Mouse (Mus musculus): ENCODE results near the gene Kank1.

The Kank1 gene

GRCm38 (mm10) chr19:25251610-25252140 lies 14.9 kb downstream of the Kank1 start:
- no peak for DNase-seq (ENCODE audit: extremely low spot score, low read depth, low spot score)

GRCm38 (mm10) chr19:25253198-25253597 lies 16.4 kb downstream of the Kank1 start:
- DNase-seq (ENCODE audit: extremely low spot score, low read depth, low spot score) = no peak

- DNase-seq (ENCODE audit: extremely low spot score, low read depth, low spot score) = no peak
Measured at GRCm38 (mm10) chr19:25253628-25254027, 16.9 kb downstream of the Kank1 start.

GRCm38 (mm10) chr19:25258321-25258720 lies 21.5 kb downstream of the Kank1 start:
- no peak for DNase-seq (ENCODE audit: extremely low spot score, low read depth, low spot score)

DNA sequence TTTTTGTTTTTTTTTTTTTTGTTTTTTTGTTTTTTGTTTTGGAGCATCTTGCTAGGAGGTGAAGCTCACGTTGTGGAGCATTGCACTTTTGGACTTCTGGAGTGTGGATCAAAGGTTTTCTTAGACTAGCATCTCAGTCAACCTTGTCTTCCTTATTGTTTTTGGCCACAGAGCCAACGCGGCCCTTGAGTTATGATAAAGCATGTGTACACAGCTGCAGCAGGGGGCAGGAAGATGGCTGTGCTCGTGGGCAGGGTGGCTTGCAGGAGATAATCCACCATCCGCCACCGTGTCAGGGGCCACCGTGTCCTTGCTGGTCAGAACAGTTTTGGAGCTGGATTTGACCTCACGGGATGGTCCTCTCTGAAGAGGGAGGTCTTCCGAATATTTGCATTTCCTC lies 29.4 kb downstream of the Kank1 start:
- DNase-seq (ENCODE audit: extremely low spot score, low read depth, low spot score) = no peak

GRCm38 (mm10) chr19:25267247-25267646 lies 30.5 kb downstream of the Kank1 start:
- no peak for DNase-seq (ENCODE audit: extremely low spot score, low read depth, low spot score)

GRCm38 (mm10) chr19:25268532-25268931 lies 31.8 kb downstream of the Kank1 start:
- no peak for DNase-seq (ENCODE audit: extremely low spot score, low read depth, low spot score)

DNA sequence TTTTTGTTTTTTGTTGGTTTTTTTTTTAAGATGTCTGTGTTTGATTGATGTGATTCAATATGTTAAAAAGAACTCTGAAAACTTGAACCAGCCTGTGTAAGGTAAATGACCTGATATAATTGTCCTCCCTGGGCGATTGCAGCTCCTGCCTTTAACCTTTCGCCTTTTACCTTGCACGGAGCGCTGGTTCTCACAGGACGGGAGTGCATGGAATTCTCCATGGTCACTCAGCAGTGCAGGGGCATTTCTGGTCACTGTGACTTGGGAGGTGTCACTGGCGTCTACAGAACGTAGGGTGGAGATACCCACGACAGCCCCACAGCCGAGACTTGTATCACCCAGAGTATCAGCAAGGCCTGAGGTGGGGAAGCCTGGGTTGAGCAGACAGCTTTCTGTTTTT lies 34.8 kb downstream of the Kank1 start:
- no peak for DNase-seq (ENCODE audit: extremely low spot score, low read depth, low spot score)

GRCm38 (mm10) chr19:25273179-25273578 lies 36.4 kb downstream of the Kank1 start:
- DNase-seq (ENCODE audit: extremely low spot score, low read depth, low spot score) = peak; percentile 56

- no peak for DNase-seq (ENCODE audit: extremely low spot score, low read depth, low spot score)
Measured at GRCm38 (mm10) chr19:25276600-25277395, 40.0 kb downstream of the Kank1 start.

DNA sequence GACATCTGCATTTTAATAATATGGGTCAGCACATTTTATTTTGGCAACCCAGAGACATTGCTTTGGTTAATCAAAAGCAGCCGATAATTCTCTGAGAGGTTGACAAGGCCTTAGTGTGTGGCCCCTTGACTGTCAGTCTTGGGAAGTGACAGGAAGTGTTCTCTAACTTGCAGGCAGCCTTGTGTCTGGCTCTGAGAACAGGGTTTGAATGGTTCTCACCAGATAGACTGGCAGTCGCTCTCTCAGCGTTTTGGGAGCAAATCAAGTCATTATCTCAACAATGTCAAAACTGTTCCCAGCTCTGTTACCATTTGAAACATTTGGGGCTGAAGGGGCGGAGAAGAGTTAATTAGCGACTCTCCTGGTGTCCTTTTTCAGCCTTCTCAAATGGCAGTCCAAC lies 41.0 kb downstream of the Kank1 start:
- DNase-seq (ENCODE audit: extremely low spot score, low read depth, low spot score) = no peak

GRCm38 (mm10) chr19:25279603-25280002 lies 42.8 kb downstream of the Kank1 start:
- no peak for DNase-seq (ENCODE audit: extremely low spot score, low read depth, low spot score)

DNA sequence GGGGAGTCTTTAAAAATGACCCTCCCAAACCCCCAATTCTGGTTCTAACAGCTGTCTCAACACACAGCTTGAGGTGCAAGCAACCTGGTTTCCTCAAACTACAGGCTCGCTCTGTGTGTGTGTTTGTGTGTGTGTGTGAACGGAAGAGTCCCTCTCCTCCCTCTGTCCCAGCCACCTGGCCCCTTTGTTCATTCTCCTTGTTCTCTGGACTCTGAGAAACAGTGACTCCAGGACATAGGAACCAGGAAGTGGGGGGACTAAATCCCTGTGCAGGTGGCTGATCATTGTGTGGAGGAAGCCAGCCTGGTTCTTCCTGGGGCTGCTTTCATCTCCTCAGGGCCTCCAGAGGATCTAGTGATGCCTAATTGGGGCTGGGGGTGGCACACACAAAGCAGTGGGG lies 46.9 kb downstream of the Kank1 start:
- DNase-seq (ENCODE audit: extremely low spot score, low read depth, low spot score) = no peak

- no peak for DNase-seq (ENCODE audit: extremely low spot score, low read depth, low spot score)
Measured at GRCm38 (mm10) chr19:25285756-25286538, 49.2 kb downstream of the Kank1 start.

- no peak for DNase-seq (ENCODE audit: extremely low spot score, low read depth, low spot score)
Measured at GRCm38 (mm10) chr19:25290991-25291520, 54.3 kb downstream of the Kank1 start.

- DNase-seq (ENCODE audit: extremely low spot score, low read depth, low spot score) = no peak
Measured at GRCm38 (mm10) chr19:25295207-25295606, 58.4 kb downstream of the Kank1 start.

DNA sequence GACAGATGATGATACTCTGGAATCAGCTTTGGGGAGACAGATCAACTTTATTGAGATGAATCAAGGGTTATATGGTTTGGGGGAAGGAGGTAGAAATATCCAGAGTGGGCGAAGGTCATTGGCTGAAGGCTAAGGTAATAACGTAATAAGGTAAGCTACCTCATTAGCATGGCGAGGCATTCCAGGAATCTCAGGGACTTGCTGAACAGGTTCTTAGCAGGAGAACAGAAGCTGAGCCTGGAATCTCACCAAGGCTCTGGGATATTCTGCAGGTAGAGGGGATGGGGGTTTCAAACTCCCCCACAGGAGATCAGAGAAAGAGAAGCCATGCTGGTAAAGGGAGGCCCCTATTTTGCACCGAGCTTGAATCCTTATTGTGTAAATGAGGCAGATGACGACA lies 60.5 kb downstream of the Kank1 start:
- DNase-seq (ENCODE audit: extremely low spot score, low read depth, low spot score) = no peak

GRCm38 (mm10) chr19:25299852-25300670 lies 63.3 kb downstream of the Kank1 start:
- no peak for DNase-seq (ENCODE audit: extremely low spot score, low read depth, low spot score)

DNA sequence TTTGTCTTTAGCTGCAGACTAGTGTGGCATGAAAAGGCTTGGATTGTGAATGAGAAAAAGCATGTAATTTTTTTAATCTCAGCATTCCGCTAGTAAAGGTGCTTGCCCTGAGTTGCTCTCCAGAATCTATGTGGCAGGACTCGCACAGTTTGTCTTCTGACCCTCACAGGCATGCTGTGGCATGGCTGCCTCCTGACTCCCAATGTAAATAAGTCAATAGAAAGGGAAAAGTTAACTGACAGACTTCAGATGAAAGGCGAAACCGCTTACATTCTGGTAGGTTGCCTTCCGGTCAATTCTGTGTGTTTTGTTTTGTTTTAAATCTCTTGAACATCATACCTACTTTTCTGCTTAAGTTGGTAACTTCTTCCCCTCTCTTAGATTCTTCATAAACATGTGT lies 64.4 kb downstream of the Kank1 start:
- no peak for DNase-seq (ENCODE audit: extremely low spot score, low read depth, low spot score)

GRCm38 (mm10) chr19:25306277-25306676 lies 69.5 kb downstream of the Kank1 start:
- no peak for DNase-seq (ENCODE audit: extremely low spot score, low read depth, low spot score)

GRCm38 (mm10) chr19:25308156-25308555 lies 71.4 kb downstream of the Kank1 start:
- DNase-seq (ENCODE audit: extremely low spot score, low read depth, low spot score) = no peak
